Mouse (Mus musculus) liver, embryonic 14.5 days (tissue): Measurements from ENCODE around the gene Med17.

Experiments used
- CTCF ChIP-seq: IDR thresholded peaks from 2 replicates; pipeline ENCODE4 v1.5.1; 2016; ENCODE audit warnings: antibody characterized with exemption, low read depth, control low read depth
- EP300 ChIP-seq: IDR thresholded peaks from 2 replicates; pipeline ENCODE4 v1.6.1; 2016; ENCODE audit warnings: antibody characterized with exemption, low read depth

DNA sequence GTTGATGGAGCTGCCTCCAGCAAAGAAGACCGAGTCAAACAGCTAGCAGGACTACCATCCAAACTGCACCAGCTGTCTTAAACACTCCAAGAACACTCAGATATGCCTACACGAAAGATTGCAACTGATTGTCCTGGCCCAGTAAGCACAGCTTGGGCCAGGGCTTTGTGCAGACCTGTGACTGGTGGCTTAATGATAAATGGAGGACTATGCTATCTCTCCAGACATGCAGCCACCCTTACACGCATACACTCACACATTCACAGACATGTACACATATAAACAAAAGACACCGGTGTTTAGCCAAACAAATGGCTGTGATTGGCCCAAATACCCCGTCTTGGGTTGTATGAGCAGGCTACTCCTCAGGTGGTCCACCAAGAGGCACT lies 754 bp upstream of the Med17 start:
- TF ChIP-seq CTCF = no peak
- TF ChIP-seq EP300 = peak; percentile 43; the same call in 1 of the 2 replicates
